Mouse (Mus musculus) cerebellum, postnatal 4 days (tissue): ENCODE measurements at regions not wholly inside any gene's neighbourhood (a gene's known extent, or its start where the extent isn't known, plus 50 kb on each side); places are given as distances from the start of the nearest gene placed in this dataset.

Source experiments
- DNase-seq, 2 experiments: peaks; one replicate each; pipeline ENCODE4 v3.0.0; 2022; ENCODE audit warnings: low spot score in 2 of 2, mixed read lengths in 1 of 2

- DNase-seq = no peak
These were observed 209.7 kb downstream of the Ktn1 start for GRCm38 (mm10) chr14:47857731-47858556.

- DNase-seq = no peak
These were observed 214.3 kb downstream of the Ktn1 start for GRCm38 (mm10) chr14:47862556-47862955.

- no peak for DNase-seq
These were observed 214.8 kb downstream of the Ktn1 start for GRCm38 (mm10) chr14:47863067-47863466.

- DNase-seq = no peak
These were observed 215.5 kb downstream of the Ktn1 start for GRCm38 (mm10) chr14:47863701-47864100.

- DNase-seq = no peak
These were observed 218.8 kb downstream of the Ktn1 start for GRCm38 (mm10) chr14:47867017-47867416.

GRCm38 (mm10) chr14:47868258-47868780, 220.1 kb downstream of the Ktn1 start:
- DNase-seq = no peak

GRCm38 (mm10) chr14:47876585-47876984, 228.3 kb downstream of the Ktn1 start:
- no peak for DNase-seq

- no peak for DNase-seq
These were observed 228.9 kb downstream of the Ktn1 start for GRCm38 (mm10) chr14:47877167-47877566.

- DNase-seq = no peak
These were observed 229.7 kb downstream of the Ktn1 start for GRCm38 (mm10) chr14:47877771-47878443.

- no peak for DNase-seq
These were observed 235.3 kb upstream of the Peli2 start for GRCm38 (mm10) chr14:47885326-47885725.

GRCm38 (mm10) chr14:47890251-47891198, 230.1 kb upstream of the Peli2 start:
- no peak for DNase-seq

GRCm38 (mm10) chr14:47896581-47896980, 224.0 kb upstream of the Peli2 start:
- no peak for DNase-seq

- no peak for DNase-seq
These were observed 222.6 kb upstream of the Peli2 start for GRCm38 (mm10) chr14:47897907-47898530.

- no peak for DNase-seq
These were observed 222.0 kb upstream of the Peli2 start for GRCm38 (mm10) chr14:47898605-47899004.

GRCm38 (mm10) chr14:47905334-47905733, 215.3 kb upstream of the Peli2 start:
- no peak for DNase-seq

- DNase-seq = no peak
These were observed 211.5 kb upstream of the Peli2 start for GRCm38 (mm10) chr14:47909129-47909528.

GRCm38 (mm10) chr14:47910741-47911295, 209.8 kb upstream of the Peli2 start:
- DNase-seq = no peak

- peak in 1 of 2 experiments; percentile 34 for DNase-seq
These were observed 208.8 kb upstream of the Peli2 start for GRCm38 (mm10) chr14:47911546-47912545.

GRCm38 (mm10) chr14:47915621-47916020, 205.0 kb upstream of the Peli2 start:
- DNase-seq = no peak
